Mouse (Mus musculus): ENCODE measurements at regions not wholly inside any gene's neighbourhood (a gene's known extent, or its start where the extent isn't known, plus 50 kb on each side); places are given as distances from the start of the nearest gene placed in this dataset.

GRCm38 (mm10) chr7:115392520-115392919 is 646.1 kb downstream of the Sox6 start:
- DNase-seq = no peak

- DNase-seq = no peak
Measured at GRCm38 (mm10) chr7:115398202-115398601, 640.4 kb downstream of the Sox6 start.

GRCm38 (mm10) chr7:115399461-115399860 is 639.1 kb downstream of the Sox6 start:
- DNase-seq = no peak

GRCm38 (mm10) chr7:115407889-115408288 is 630.7 kb downstream of the Sox6 start:
- DNase-seq = no peak

- no peak for DNase-seq
Measured at GRCm38 (mm10) chr7:115408915-115409314, 629.7 kb downstream of the Sox6 start.

- DNase-seq = no peak
Measured at GRCm38 (mm10) chr7:115410501-115411230, 627.9 kb downstream of the Sox6 start.

GRCm38 (mm10) chr7:115411456-115411855 is 627.1 kb downstream of the Sox6 start:
- no peak for DNase-seq

GRCm38 (mm10) chr7:115415147-115415561 is 623.4 kb downstream of the Sox6 start:
- no peak for DNase-seq
